Mouse (Mus musculus) gastrocnemius, postnatal 4 days (tissue): Measurements from ENCODE around the gene D330020A13Rik. TPM values are rescaled to one million over a fixed set of nuclear protein-coding genes. Genes with fewer than 3 reads are reported as not detected.

Source experiments
- DNase-seq, 2 experiments: peaks; one replicate each; pipeline ENCODE4 v3.0.0; 2021 to 2022; ENCODE audit warnings: low spot score in 2 of 2, mixed read lengths in 2 of 2
- long read RNA-seq, 2 experiments: library from polyadenylated mRNA; stranded (forward); transcript quantifications; one replicate each; pipeline ENCODE4 v2.0.0; 2021
- total RNA-seq, 2 experiments: library from RNA; stranded (reverse); gene quantifications; 2 replicates each; pipeline ENCODE4 v1.2.3; 2021

Gene D330020A13Rik
- total RNA-seq, result under 1 TPM; 0.26 to 0.34 TPM
- long read RNA-seq, experiment 1, partial matches to known transcripts, result 0 of 1 reads
- long read RNA-seq, experiment 1, other reads (novel, unspliced or antisense), result 0 of 1 reads
- long read RNA-seq, experiment 2, partial matches to known transcripts, result 0 of 1 reads
- long read RNA-seq, experiment 2, other reads (novel, unspliced or antisense), result 0 of 1 reads

- DNase-seq, result peak; percentile 23 to 34
These were observed at the start of gene D330020A13Rik, which contains the start of gene B4galnt3 for GRCm38 (mm10) chr6:120294056-120294784. Gene D330020A13Rik (plus strand): TSS chr6:120294364. Gene B4galnt3 (minus strand): TSS chr6:120294559.

GRCm38 (mm10) chr6:120246676-120247075 is 47.5 kb upstream of the D330020A13Rik start:
- DNase-seq, result no peak

GRCm38 (mm10) chr6:120249831-120250230 is 44.3 kb upstream of the D330020A13Rik start:
- no peak for DNase-seq

- no peak for DNase-seq
These were observed 43.2 kb upstream of the D330020A13Rik start for GRCm38 (mm10) chr6:120251010-120251409.

DNA sequence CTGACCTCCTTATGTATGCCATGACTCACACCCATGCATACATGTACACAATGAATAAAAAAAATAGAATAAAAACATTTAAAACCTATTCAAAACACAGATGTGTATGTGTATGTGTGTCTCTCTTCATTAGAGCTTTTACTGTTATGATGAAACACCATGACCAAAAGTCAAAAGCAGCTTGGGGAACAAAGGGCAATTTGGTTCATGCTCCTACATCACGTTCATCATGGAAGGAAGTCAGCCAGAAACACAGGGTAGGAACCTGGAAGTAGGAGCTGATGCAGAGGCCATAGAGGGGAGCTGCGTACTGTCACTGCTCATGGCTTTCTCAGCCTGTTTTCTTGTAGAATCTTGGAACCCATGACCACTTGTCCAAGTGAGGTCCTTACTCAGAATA is 41.4 kb upstream of the D330020A13Rik start:
- DNase-seq, result no peak

DNA sequence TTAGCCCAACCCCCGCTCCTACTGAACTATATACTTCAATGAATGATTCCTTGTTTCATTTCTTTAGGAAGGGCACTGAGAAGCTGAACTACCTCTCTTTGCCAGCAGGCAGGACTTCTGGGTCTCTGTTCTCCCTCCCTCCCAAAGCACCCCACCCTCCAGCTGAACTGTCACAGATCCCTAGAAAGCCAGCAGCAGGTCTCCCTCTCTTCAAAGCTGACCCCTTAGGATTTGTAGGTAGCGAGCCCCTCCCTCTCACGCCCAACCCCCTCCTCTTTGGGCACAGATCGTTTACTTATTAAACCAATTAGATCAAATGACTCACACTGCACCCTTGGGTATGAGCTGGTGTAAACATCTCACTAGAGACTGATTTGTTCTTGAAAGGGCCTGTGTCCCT is 39.5 kb upstream of the D330020A13Rik start:
- DNase-seq, result no peak

- DNase-seq, result no peak
These were observed 39.0 kb upstream of the D330020A13Rik start for GRCm38 (mm10) chr6:120255144-120255543.

DNA sequence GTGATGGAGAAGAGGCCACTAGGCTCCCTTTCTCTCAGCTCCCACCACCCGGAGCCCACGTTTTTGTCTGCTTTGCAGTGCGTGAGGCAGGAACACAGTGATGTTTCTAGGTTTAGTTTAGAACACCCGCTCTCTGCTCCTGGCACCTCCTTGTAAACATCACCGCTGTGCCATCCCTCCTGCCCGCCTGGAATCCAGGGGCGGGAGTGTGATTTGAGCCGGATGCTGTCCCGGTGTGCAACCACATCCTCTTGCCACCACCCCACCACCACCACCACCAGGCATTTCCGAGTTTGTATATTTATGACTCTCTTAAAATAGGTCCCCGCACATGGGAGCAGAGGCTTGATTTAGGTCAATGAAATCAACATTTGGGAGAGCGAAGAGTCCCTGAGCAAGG is 38.5 kb upstream of the D330020A13Rik start:
- DNase-seq, result no peak

GRCm38 (mm10) chr6:120256431-120256935 is 37.7 kb upstream of the D330020A13Rik start:
- DNase-seq, result no peak

DNA sequence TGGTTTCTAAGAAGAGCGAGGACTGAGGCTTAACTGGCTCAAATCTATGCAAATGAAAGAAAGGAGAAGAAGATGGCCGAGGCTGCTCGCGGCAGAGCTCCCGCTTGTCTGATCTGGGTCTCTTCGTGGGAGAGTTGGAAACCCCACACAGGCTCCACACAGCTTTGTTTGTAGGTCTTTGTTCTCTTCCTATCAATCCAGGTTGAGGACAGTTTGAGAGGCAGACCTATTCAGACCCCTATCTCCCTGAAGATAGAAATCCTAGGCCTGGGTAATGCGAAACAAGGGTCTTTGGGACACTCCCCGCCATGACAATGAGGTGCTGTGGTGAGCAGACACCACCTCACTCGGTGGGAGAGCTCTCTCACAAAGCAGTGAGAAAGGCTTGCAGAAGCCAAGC is 34.7 kb upstream of the D330020A13Rik start:
- DNase-seq, result no peak

GRCm38 (mm10) chr6:120262886-120263531 is 31.2 kb upstream of the D330020A13Rik start:
- no peak for DNase-seq

DNA sequence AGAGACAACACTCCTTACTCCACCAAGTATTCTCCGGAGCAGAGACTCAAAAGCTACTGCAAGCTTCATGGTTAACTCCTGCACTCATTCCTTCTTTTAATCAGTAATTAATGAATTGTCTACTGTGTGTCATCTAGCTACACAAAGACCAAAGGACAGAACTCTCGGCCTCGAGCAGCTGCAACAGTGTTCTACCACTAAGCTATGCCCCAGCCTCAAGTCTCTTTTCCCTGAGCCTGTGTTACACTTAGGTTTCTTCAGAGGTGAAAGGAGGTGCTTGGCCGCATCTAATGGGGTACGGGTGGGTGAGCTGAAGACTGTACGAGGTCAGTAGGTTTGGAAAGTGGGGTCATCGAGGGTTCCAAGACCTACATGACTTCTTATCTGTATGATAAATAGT is 30.6 kb upstream of the D330020A13Rik start:
- no peak for DNase-seq

- DNase-seq, result no peak
These were observed 30.0 kb upstream of the D330020A13Rik start for GRCm38 (mm10) chr6:120264151-120264550.

GRCm38 (mm10) chr6:120274181-120274580 is 20.0 kb upstream of the D330020A13Rik start:
- no peak for DNase-seq

DNA sequence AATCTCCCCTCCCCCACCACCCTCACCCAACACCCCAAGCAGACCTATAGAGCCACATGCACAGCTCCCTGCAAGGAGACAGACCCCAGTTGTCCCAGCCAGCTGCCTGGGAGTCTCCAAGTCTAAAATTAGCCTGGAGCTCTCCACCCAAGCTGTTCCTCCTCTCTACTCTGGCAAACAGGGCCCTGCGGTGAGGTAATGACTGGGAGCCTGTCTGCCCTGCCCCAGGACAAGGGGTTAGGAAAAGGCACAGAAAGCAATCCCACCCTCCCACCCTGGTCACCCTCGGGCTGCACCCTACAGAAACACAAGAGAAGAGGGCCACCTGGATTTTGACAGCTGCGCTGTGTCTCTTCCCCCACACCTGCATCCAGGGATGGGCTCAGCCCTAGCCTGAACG is 19.3 kb upstream of the D330020A13Rik start:
- DNase-seq, result peak in 1 of 2 experiments; percentile 48

- peak in 1 of 2 experiments; percentile 22 for DNase-seq
These were observed 18.9 kb upstream of the D330020A13Rik start for GRCm38 (mm10) chr6:120275301-120275700.

DNA sequence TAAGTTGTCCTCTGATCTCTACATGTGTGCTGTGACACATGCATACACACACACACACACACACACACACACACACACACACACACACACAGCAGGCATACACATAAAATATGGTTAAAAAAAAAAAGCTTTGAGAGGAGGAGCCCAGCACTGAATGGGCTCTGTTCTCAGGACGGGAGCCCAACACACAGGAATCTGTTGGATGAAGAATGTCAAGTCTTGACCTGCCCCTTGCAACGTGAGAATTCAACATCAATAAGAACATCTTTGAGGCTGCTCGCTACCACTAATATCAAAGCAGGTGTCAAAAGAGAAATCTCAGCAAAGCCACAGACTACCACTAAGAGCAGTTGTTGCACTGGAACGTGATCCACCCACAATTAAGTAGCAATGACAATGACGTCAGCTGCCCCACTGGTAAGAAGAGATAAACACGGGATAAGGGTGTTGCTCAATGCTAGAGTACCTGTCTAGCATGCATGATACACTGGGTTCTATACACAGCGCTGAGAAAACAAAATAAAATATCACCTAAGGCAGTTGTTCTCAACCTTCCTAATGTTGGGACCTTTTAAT is 17.2 kb upstream of the D330020A13Rik start:
- no peak for DNase-seq

DNA sequence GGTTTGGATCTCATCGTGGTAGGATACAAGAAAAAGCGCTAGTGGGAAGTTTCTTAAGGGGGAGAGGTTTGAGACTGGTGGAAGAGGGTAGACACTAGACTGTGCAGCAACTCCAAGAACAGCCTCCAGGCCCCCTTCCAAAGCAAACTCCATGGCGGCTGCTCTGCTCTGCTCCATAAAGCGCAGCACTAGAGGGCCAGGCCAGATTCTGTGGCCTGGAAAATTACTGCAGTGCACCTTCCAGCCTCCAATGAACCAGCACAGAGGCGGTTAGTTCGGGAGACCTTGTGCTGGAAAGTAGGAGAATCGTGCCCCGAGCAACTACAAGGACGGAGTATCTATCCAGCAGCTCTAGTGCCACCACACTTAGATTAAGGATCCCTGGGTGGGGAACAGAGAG is 6.9 kb upstream of the D330020A13Rik start:
- no peak for DNase-seq

DNA sequence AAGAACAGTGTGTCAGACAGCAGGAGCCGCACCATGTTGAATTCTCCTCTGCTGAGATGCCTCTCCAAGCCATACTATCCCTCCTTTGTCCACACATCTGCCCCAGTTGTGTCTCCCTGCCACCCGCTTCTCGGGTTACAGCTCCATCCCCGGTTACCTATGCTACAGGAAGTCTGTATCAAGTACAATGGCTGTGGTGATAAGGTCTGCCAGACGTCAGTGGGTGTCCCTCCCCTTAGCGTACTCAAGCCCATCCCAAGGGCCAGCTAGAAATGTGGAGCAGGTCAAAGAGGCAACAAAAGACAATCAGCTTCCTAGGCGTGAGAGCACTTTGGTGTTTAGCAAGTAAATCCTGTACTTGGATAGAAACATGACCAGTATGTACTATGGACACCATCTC is 5.6 kb upstream of the D330020A13Rik start:
- no peak for DNase-seq

DNA sequence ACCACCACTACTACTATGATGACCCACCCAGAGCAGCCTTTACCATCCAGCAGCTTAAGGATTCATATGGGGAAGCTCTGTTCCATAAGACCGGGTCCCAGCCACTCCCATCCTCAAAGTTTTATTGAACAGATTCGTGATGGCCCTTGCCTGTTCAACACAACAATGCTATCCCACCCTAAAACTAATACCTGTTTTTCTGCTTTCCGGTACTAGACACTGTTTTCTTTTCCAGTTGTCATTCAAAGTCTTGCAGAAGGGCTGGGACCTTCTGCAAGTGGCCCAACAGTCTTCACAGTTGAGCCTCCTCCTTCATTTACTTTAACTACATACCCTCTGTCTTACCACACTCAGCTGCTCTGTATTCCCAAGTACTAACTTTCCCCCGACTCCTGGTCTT is 4.7 kb upstream of the D330020A13Rik start:
- no peak for DNase-seq

- DNase-seq, result no peak
These were observed 2.7 kb upstream of the D330020A13Rik start for GRCm38 (mm10) chr6:120291396-120292009.
